Mouse (Mus musculus): Measurements from ENCODE around the gene Fam19a5.

DNA sequence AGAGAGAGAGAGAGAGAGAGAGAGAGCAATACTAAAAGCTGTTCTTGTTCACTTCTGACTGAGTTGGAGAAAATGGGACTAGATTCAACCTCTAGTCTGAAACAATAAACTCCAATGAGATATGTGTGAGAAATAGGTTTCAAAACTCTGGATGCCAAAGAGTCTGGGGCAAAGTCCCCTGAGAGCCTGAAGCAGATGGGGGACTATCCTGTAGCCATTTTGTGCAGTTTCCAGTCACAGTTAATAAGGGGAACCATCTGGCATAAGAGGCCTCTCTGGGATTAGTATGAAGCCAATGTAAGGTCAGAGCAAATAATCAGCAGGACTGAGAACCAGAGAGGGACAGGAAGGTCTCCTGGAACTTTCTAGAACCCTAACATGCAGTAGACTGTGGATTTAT, 25.9 kb upstream of the Fam19a5 start:
- no peak for TF ChIP-seq EP300 (optimal IDR thresholded peaks at IDR 0.05)
- TF ChIP-seq CTCF (IDR thresholded peaks at IDR 0.05; ENCODE audit: low read depth): no peak
